Mouse (Mus musculus): Measurements from ENCODE around the gene Sf3b3.

The Sf3b3 gene

DNA sequence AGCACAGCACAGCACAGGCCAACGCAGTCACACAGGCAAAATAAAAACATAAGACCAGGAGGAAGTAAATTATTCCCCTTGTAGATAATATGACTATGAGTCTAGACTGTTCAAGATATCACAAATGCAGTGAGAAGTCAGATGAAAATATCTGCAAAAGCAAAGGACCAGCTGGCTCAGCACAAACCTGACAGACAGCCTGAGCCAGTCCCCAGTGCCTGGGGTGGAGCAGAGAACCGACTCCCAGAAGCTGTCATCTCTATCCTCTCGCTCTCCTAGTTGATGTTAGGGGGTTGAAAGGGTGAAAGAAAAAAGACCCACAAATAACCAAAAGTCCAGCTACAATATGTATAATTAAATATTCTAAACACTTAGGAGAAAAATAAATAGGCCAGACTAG lies 70.9 kb downstream of the Sf3b3 start:
- DNase-seq (ENCODE audit: low spot score in 2 of 2) = no peak

DNA sequence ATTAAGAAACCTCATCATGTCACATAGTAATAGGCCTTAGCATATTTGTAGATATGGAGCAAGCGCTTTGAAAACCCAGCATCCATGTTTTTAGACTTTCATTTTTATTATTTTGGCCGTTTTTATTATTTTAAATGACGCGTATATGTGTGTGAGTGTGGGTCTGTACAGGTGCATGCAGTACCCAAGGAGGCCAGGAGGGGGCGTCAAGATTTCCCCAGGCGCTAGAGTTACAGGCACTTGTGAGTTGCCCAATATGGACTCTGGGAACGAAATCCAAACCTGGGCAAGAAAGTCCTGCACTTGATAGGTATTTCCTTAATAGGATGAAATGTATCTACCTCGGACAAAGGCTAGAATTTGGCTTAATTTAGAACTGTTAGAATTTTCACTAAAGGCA lies 71.3 kb downstream of the Sf3b3 start:
- no peak for DNase-seq (ENCODE audit: low spot score in 2 of 2)

DNA sequence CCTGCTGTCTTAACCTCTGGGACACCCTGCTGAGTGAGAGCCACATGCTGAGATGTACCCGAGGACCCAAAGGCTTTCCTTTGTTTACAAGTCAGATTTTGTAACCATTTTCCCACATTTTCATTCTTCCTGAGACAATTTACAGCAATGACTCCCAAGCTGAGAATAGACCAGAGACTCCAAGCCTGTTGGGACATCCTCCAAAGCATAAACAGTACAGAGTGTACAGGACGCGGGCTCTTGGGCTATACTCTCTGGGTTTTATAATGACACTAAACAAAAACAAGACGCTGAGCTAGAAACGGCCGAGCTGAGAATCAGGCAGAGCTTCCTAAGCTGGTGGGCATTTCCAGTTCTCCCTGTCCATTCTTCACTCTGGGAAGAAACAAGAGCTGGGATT lies 71.9 kb downstream of the Sf3b3 start:
- no peak for DNase-seq (ENCODE audit: low spot score in 2 of 2)

DNA sequence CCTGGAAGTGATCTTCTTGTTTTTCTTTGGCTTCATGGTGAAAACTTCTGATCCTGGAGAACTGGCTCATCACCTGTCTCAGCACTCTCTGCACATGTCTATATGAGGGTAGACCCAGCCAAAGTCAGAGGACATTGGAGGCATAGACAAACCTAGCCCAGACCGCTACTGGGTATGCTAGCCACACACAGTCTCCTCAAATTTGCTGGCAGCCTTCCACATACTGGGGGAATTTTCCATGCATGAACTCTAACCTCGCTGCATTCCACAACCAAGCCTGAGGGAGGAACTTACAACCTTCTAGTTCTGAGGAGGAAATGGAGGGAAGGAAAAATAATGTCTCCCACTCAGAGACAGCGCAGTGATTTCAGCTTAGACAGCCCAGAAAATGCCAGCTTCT lies 72.5 kb downstream of the Sf3b3 start:
- no peak for DNase-seq (ENCODE audit: low spot score in 2 of 2)

DNA sequence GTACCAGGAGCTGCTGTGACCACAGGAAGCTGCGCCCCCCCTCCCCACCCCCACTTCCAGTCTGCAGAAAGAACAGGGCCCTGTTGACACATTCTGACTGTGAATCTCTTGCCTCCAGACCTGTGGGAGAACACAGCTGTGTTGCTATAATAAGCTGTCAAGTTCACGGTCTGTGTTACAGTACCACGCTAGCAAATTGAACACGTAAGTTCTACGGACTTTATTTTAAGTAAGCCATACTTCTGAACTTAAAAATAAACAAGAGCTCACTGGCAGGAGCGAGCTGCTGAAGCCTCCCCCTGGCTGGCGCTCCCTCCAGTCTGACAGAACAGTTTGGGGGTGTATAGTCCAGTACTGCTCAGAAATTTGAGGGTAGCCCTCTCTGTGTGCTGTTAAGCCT lies 74.1 kb downstream of the Sf3b3 start:
- no peak for DNase-seq (ENCODE audit: low spot score in 2 of 2)

DNA sequence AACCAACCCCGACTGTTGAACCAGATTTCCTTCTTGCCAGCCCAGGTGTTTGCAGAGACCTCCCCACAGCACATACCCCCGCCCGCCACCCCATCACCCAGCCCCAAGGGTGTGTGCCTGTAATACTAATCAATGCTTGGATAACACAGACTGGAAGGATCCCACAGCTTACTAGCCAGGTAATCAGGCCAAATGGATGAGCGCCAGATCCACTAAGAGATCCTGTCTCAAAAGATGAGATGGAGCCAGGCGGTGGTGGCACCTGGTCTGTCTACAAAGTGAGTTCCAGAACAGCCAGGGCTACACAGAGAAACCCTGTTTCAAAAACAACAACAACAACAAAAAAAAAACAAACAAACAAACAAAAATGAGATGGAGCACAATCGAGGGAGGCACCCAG lies 79.3 kb downstream of the Sf3b3 start:
- no peak for DNase-seq (ENCODE audit: low spot score in 2 of 2)

DNA sequence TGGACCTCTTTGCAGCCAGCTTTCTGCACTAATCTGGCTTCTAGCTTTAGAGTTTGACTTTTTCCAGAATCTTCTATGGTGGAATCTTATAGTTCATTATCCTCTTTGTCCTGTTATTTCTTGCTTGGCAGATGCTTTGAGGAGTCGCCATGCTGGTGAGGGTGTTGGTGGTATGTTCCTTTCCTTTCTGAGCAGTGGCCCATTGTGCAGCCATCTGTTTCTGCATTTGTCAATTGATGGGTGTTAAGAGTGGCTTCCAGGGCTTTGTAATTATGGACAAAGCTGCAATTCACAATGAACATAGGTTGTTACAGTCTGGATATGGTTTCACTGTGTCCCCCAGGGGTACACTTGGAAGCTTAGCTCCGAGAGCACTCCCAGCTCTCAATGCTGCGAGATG lies 81.9 kb downstream of the Sf3b3 start:
- no peak for DNase-seq (ENCODE audit: low spot score in 2 of 2)

DNA sequence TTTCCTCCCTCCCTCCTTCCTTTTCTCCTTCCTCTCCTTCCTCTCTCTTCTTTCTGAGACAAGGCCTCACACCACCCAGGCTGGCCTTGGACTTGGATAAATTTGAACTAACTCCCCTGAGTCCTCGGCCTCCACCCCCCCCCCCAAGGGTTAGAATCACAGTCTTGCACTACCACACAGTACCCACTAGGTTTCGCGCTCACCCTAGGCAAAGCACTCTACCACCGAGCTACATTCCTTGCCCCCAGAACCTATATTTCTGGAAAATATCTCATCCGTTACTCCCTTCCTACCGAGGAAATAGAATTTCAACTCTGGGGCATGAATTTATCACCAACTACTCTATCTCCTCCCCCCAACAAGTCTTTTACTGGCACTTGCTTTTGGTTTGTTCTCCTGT lies 84.6 kb downstream of the Sf3b3 start:
- no peak for DNase-seq (ENCODE audit: low spot score in 2 of 2)

DNA sequence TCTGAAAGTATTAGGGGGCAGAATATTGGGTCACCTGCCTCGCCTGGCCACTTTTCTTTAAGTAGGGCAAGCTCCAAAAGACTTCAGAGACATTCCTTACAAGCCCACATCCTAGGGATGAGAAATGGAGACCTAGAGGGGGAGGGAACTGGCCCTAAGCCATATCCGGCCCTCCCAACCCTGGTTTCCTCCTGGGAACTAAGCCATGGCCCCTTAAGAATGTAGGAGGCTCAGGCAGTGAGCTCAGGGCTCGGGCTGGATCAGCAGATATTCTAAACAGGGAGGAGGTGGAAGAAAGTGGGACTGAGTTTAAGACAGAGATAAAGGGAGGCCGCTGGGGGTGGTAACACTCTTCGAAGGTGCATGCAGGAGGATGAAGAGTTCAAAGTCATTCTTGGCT lies 85.4 kb downstream of the Sf3b3 start:
- no peak for DNase-seq (ENCODE audit: low spot score in 2 of 2)

DNA sequence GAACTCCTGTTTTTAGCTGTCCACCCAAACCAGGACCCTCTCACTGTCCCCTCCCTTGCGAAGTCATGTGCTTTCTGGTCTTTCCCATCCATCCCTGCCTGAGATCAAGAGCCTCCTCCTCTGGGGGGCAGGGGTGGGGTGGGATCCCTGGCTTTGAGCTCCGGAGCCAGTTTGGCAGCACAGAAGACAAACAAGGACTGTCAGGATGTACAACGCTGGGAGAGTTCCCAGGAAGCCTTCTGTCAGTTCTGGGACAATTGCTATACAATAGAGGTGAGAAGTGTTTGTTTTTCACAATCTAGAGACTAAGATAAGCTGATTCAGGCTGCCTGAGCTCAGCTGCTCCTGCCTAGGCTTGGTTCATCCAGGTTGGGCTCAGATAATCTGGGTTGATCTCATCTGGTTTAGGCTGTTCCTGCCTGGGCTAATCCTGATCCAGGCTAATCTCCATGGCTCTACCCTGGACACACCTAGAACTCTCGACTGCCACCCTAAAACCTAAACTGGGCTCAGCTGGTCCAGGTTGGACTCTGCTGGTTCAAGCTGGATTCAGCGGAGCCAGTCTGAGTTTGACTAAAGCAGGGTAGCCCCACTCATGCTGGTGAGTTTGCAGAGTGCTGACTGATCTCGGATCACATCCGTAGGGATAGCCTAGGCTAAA lies 86.2 kb downstream of the Sf3b3 start:
- no peak for DNase-seq (ENCODE audit: low spot score in 2 of 2)
